Mouse (Mus musculus) c-Kit-positive CD71-positive TER-119-negative erythroid progenitor cells, embryonic 14.5 days (primary cell): ENCODE data around the gene Gm20388.

Source experiments
- DNase-seq: peaks from one replicate; pipeline ENCODE4 v3.0.0-alpha.2; 2013; ENCODE audit warnings: low read depth

Gm20388 gene

DNA sequence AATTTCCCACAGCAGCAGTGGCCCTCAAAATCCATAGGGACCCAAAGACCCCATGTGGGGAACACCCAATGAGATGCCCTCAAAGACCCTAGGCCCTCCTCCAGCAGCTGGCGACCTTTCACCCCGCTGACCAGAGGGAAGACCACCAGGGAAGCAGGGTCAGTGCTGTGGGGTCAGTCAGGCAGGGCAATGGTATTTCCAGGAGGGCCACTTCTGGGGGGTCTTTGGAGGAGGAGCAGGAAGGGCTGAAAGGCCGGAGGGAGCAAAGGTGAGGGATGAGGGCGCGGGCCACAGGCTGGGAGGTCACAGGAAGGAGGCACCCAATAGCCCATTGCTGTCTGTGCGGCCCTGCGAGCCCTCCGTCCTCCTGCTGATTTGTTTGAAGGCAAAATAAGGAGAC lies 1539.6 kb downstream of the Gm20388 start:
- no peak for DNase-seq

- DNase-seq = no peak
These were observed 1540.9 kb downstream of the Gm20388 start for GRCm38 (mm10) chr8:121451404-121452076.

DNA sequence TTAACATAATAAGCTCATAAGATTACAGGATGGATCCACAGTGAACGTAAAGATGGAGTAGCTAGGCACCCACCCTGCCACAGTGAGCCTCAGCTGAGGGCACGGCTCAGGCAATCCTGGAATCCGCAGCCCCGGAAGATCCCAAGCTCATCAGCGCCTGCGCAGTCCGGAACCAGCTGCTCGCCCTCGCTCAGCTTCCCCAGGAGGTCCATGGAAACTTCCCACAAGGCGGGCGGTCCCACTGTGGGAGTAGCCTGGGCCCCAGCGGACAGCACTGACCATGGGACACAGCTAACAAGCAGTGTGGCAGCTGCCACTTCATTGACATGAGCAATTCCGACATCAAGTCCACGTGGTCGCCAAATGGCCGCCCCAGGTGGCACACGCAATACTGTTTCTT lies 1544.1 kb downstream of the Gm20388 start:
- DNase-seq = no peak

DNA sequence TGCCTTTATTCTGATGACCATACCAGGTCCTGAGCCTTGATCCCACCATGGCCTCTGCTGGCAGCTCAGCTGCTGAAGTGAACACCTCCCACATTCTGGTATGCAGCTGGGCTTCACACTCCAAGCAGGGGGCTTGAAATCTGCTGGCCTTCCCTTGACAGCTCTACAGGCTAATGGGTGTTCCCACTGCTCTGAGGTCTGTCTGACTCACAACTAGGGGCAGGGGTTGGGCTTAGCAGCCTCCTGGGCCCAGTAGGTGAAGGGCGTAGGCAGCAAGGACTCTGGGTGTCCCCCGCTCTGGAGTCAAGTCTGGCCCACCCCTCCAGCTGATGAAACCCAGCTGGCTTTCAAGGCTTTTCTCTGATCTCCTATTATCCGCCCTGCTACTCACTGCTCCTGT lies 1550.6 kb downstream of the Gm20388 start:
- DNase-seq = no peak

DNA sequence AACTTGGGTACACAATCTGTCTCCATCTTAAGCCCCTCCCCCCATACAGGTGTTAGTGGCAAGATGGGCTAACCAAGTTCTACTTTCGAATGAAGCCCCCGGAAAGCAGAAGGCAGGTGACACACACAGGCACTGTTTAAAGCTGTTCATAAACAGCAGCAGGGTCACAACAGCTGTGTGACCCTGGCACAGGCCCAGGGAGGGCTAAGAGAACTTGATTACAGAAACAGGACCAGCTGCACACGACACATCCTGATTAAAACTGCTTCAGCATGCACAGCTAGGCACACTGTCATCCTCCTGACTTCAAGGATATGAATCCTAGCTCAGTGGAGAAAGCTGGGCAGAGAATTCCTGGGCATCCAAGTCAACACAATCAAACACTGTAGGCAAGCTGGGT lies 1551.5 kb downstream of the Gm20388 start:
- DNase-seq = no peak

DNA sequence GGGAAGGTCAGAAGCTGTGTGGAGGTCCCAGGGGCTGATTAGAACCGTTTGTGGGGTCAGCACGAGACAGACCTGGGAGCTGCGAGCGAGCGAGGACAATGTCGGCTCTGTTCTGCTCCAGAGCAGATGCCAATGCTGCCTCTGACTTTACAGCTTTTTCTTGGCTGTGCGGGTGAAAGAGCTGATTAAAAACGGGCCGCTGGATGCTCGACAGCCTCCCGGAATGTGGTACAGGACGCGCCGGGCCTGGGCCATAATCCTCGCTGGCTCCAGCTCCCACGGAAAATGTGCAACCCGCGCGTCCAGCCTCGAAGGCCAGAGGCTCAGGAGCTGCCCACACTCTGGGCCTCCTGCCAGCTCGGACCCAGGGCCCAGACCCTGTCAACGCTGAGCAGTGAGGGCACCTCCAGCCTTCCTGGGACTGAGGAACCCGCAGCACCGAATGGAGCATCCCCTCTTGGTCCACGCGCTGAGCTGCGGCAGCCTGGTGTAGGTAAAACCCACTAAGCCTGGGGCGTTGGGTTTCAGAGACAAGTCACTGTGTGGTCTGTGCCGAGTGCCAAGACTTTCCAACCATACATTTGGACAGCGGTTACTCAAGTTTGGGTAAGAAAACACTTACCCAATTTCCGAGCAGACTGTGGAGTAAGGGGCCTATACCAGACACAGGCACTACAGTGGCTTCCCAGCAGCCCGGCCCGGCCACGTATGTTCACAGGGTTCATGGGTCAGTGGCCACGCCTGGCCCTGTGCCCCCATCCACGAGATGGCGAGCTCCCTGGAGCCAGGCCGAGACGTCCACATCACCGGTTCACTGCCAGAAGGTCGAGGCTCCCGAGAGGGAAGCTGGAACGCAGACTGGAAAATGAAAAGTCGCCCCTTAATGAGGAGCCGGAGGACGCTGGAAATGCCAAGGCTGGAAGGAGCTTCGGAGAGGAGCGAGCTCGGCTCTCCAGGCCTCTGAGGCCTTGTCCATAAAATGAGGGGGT lies 1557.7 kb downstream of the Gm20388 start:
- DNase-seq = no peak

- no peak for DNase-seq
These were observed 1563.7 kb downstream of the Gm20388 start for GRCm38 (mm10) chr8:121474161-121474897.

- DNase-seq = no peak
These were observed 1564.2 kb downstream of the Gm20388 start for GRCm38 (mm10) chr8:121474898-121475284.

DNA sequence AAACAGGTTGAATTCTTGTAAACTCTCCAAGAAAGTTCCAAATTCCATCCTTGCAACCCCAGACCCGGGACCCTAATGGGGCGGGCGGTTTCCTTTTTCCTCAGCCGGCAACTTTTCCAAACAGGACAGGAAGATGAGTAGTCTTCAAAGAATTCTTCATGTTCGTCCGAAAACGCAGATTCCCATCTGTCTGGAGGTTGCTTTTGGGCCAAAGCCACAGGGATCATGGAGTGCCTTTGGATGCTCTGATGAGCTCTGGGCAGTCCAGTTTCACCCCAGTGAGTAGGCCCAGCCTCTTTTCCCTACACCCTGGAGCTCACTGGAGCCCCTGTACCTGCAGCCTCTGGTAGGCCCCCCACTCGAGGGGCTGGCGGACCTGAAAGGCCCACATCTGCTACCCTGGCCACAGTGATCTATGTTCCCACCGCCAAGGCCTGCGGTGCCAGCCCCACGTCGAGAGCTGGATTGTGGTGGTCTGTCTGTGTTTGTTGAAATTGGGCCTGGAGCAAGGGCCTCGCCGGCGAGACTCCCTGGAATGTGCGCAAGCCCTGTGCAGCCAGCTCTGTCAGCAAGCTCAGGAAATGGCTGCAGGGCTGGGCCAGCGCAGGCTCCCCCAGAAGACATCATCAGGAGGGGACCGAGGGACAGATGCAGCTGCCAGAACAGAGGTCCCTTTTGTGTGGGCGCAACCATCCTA lies 1567.4 kb downstream of the Gm20388 start:
- DNase-seq = no peak

DNA sequence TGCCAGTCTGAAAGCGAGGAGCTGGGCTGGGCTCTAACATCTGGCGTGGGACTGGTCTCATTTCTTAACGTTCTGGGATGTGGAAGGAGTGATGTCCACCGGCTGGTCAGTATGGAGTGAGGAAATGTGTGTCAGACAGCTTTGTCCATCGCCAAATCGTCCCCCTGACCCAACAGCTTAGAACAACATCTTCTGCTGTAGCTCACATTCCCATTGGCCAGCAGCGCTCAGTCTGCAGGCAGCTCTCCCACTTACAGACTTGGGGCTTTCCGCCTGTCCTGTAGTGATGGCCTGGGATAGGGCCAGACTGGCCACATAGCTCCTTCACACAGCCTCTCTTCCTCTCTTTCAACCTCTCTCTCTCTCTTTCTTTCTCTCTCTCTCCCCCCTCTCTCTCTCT lies 1568.5 kb downstream of the Gm20388 start:
- DNase-seq = no peak

GRCm38 (mm10) chr8:121480411-121481031 lies 1569.9 kb downstream of the Gm20388 start:
- DNase-seq = no peak

GRCm38 (mm10) chr8:121484072-121484782 lies 1573.6 kb downstream of the Gm20388 start:
- no peak for DNase-seq

GRCm38 (mm10) chr8:121491633-121492032 lies 1581.0 kb downstream of the Gm20388 start:
- DNase-seq = no peak

GRCm38 (mm10) chr8:121497621-121498020 lies 1587.0 kb downstream of the Gm20388 start:
- no peak for DNase-seq

DNA sequence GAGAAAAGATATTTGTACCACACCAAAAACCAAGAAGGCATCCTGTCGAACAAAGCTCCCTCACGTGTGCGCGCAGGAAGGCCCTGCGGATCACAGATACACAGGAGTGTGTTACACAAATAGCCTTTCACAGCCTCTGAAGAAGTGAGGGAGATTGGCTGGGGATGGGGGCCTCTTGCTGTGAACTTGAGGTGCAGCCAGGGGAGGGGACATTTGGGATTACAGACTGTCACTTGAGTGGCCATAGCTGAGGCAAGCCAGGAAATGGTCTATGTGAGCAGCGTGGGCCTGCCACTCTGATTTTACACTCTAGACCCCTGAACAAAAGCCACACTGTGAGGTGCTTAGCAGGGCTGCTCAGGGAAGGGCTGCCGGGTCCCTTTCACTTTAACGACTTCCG lies 1601.1 kb downstream of the Gm20388 start:
- no peak for DNase-seq

DNA sequence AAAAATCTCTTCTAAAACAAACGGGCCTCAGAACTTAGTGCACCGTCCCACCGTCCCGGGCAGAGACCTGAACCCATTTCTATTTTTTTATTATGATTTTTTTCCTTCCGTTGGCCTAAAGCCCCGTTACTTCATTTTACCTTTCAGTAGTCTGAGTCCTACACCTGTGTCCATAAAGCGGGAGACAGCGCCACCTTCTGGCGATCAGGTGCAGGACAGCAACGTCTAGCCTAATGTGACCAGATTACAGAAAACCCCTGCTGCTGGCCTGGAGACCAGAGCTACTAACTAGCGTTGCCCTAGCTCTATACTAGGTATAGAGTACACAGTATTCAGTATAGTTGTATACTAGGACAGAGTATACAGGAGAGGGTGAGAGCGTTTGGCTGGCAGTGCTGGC lies 1602.8 kb downstream of the Gm20388 start:
- DNase-seq = peak; percentile 47

DNA sequence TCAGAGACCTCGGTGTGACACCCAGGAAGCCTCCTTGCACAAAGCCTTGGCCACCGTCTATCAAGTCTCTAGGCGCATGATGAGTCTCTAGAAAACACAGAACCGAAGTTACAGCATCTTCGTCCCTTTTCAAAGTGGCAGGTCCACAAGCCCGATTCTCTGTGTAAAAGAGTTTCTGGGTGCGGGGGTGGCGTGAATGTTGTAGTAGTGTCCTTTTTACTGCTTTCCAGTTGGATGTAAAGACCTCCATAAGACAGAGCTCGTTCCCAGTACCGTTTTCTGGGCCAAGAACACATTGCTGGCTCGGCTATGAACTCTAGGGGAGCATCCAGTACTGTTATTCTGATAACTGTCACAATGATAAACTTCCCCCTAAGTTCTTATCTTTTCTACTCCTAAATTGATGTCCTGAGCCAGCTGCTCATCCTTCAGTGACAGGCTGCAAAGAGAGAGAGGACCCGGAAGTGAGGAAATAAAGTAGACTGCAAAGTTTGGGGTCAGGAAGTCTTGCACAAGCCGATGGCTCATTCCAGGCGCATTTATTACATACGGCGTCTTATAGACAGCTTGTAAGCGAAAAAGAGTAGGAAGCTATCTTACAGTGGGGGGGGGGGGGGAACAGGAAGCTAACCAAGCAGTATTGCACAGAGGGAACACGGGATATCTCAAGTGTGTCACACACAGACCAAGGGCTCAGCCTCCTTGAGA lies 1614.6 kb downstream of the Gm20388 start:
- DNase-seq = no peak

GRCm38 (mm10) chr8:121526811-121527550 lies 1616.3 kb downstream of the Gm20388 start:
- no peak for DNase-seq

DNA sequence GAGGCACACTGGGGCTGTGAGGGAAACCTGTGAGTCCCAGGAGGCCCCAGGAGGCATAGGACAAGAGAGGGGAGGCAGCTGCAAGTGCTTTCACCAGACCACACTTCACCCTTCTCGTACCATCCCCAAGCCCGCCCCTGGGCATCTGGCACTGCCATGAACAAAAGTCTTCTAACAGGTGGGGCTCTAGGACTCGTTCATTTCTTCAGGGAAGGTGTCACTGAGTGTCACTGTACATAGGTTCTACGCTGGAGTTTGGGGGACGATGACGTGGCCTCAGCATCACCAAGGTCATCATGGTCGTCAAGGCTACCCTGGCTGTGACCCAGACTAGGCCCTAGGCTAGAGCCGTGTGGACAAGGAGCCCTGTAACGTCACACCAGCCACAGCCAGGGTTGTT lies 1617.1 kb downstream of the Gm20388 start:
- DNase-seq = no peak
